Mouse (Mus musculus): ENCODE results near the gene Ryr2. TPM values are rescaled to one million over a fixed set of nuclear protein-coding genes. Genes with fewer than 3 reads are reported as not detected.
"Not testable (repeated sequence)": the region's sequence is repeated elsewhere in the genome, so short reads cannot be mapped to it uniquely, and the experiment has no call there.

The Ryr2 gene
- polyA plus RNA-seq (2014; fragmentation: Nextera tagmentation; extraction: Ambion mirVana): 0.25 and 0.34 TPM in 2 replicates

DNA sequence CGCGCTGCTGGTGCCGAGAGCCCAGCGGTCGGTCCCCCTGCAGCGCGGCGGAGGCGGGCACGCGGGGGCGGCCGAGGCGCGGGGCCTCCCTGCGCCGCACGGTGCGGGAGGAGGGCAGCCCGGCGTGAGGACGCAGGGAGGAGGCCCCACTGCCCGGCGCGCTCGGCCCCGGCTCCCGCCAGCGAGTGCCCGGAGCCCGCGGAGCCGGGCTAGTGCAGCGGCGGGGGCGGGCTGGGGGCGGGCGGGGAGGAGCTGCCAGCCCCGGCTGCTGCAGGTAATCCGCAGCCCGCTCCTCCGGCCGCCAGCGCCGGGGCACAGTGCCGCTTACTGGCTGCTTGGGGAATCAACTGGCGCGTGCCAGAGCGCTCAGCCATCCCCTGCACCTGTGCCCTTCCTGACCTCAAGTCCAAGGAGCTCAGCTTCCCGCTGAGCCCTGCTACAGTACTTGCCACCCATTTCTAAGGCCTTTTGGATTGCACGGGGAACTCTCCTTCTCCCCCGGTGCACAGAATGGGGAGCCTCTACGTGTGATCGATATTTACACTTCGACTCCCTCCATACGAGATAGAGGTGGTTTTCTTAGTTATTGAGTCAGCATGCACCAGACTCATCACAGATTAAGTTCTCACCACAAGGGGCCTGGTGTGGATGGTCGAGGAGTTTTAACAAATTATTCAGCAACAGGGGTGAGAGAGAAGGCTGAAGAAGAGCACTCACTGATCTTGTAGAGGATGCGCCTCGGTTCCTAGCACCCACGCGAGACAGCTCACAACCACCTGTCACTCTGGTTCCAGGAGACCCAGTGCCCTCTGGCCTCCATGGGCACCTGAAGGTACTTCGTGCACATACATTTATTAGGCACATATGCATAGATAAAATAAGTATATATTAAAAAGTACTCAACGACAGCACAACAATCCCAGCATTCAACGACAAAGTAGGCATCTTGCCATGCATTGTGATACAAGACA, at the start of gene Ryr2:
Ryr2 (minus strand) TSS at position 284 of the 971 bp plus-strand sequence.
- Histone ChIP-seq H3K4me3 (ENCODE audit: low read depth, low read length) (peak within 1 kb of the TSS; percentile 67), H3K9ac (ENCODE audit: low read length) (peak within 1 kb of the TSS; percentile 65), H3K27ac (ENCODE audit: low read depth, low read length) (no peak within 1 kb of the TSS), H3K27me3 (ENCODE audit: control insufficient read depth, insufficient read depth, low read length) (peaks cover 24% of the 10 kb centered on the region), H3K4me1 (ENCODE audit: control insufficient read depth, insufficient read depth, low read length) (peaks cover 3% of the 10 kb centered on the region; the same call in 1 of the 2 replicates), H3K9me3 (ENCODE audit: control insufficient read depth, low read length) (no peaks in the 10 kb centered on the region), H3K36me3 (ENCODE audit: control insufficient read depth, insufficient read depth, low read length) (no peaks in the 10 kb centered on the region), H3K4me2 (peak within 1 kb of the TSS; percentile 96)
- DNase-seq (ENCODE audit: low spot score, missing footprints) (peak; percentile 94), ATAC-seq (ENCODE audit: low FRiP score) (peak; percentile 88)
- 12% methylated on average over 37 of the region's 64 CpGs for WGBS

DNA sequence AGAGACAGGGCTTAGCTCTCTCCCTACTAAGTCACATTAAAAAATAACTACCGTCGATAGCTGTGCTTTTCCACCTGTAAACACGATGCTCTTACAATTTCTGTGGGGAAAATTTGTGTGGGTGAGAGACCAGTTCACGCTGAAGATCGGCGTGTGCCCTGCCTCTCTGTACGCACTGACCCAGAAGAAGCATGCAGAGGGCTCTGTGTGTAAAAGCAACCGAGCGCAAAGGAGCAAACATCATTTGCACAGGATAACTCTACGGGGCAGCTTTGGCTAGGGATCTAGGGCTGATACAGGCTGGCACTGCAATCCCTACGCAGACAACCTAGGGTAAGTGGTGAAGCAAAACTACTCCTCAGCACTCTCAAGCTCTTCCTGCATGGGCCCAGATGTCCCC, 47.2 kb upstream of the Ryr2 start:
- Histone ChIP-seq H3K27me3 (ENCODE audit: control insufficient read depth, insufficient read depth, low read length) (no peaks in the 10 kb centered on the region), H3K9me3 (ENCODE audit: control insufficient read depth, low read length) (no peaks in the 10 kb centered on the region), H3K4me1 (ENCODE audit: control insufficient read depth, insufficient read depth, low read length) (no peaks in the 10 kb centered on the region), H3K36me3 (ENCODE audit: control insufficient read depth, insufficient read depth, low read length) (no peaks in the 10 kb centered on the region), H3K4me2 (no peak overlapping the region), H3K27ac (ENCODE audit: low read depth, low read length) (no peak overlapping the region), H3K4me3 (ENCODE audit: low read depth, low read length) (no peak overlapping the region), H3K9ac (ENCODE audit: low read length) (no peak overlapping the region)
- ATAC-seq (ENCODE audit: low FRiP score): no peak
- 67% methylated on average over 11 of the region's 11 CpGs for WGBS
- no peak for DNase-seq (ENCODE audit: low spot score, missing footprints)

DNA sequence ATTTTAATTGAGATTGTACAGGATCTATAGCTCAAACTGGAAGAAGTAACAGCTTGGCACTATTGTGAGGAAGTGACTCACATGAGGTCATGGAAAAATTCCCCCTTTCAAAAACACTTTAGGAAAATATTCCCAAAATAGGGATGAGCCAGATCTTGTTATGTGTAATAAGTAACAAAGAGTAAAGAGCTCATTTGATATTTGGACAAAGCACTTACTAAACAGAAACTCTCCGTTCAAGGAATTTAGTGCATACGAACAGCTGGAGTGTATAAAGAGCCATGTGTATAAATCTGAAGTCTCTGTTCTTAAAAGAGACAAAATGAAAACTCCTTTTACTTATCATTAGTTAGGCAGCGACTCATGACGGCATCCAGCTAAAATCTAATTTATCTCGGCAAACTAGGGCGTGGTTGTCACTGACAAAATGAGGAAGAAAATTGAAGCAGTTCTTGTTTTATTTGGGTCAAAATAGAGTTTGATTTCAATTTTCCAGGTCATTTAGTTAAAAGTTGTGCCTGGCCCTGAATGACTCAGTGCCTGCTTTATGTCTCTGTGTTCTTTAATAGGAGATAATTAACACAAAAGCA, 40.3 kb upstream of the Ryr2 start:
- H3K9ac ChIP-seq (ENCODE audit: low read length): no peak overlapping the region

GRCm38 (mm10) chr13:12146402-12146801, 39.7 kb upstream of the Ryr2 start:
- no peaks in the 10 kb centered on the region for H3K4me1 ChIP-seq (ENCODE audit: control insufficient read depth, insufficient read depth, low read length)
- no peaks in the 10 kb centered on the region for H3K36me3 ChIP-seq (ENCODE audit: control insufficient read depth, insufficient read depth, low read length)
- DNase-seq (ENCODE audit: low spot score, missing footprints) (no peak), ATAC-seq (ENCODE audit: low FRiP score) (no peak)
- H3K9ac ChIP-seq (ENCODE audit: low read length): no peak overlapping the region
- H3K4me2 ChIP-seq: no peak overlapping the region
- H3K27me3 ChIP-seq (ENCODE audit: control insufficient read depth, insufficient read depth, low read length): no peaks in the 10 kb centered on the region
- no peak overlapping the region for H3K27ac ChIP-seq (ENCODE audit: low read depth, low read length)
- no peak overlapping the region for H3K4me3 ChIP-seq (ENCODE audit: low read depth, low read length)
- WGBS: 86% methylated on average over 2 of the region's 2 CpGs
- no peaks in the 10 kb centered on the region for H3K9me3 ChIP-seq (ENCODE audit: control insufficient read depth, low read length)

More for the DNA sequence above, 40.3 kb upstream of the Ryr2 start:
- Histone ChIP-seq H3K4me2 (no peak overlapping the region), H3K36me3 (ENCODE audit: control insufficient read depth, insufficient read depth, low read length) (no peaks in the 10 kb centered on the region), H3K4me3 (ENCODE audit: low read depth, low read length) (no peak overlapping the region), H3K27me3 (ENCODE audit: control insufficient read depth, insufficient read depth, low read length) (no peaks in the 10 kb centered on the region), H3K4me1 (ENCODE audit: control insufficient read depth, insufficient read depth, low read length) (no peaks in the 10 kb centered on the region), H3K27ac (ENCODE audit: low read depth, low read length) (no peak overlapping the region), H3K9me3 (ENCODE audit: control insufficient read depth, low read length) (no peaks in the 10 kb centered on the region)
- DNase-seq (ENCODE audit: low spot score, missing footprints) (no peak), ATAC-seq (ENCODE audit: low FRiP score) (no peak)
- WGBS: 87% methylated on average over 6 of the region's 6 CpGs

GRCm38 (mm10) chr13:12143347-12143746, 36.6 kb upstream of the Ryr2 start:
- WGBS: 88% methylated on average over 5 of the region's 5 CpGs
- Histone ChIP-seq H3K27ac (ENCODE audit: low read depth, low read length) (no peak overlapping the region), H3K27me3 (ENCODE audit: control insufficient read depth, insufficient read depth, low read length) (no peaks in the 10 kb centered on the region), H3K9ac (ENCODE audit: low read length) (no peak overlapping the region), H3K4me1 (ENCODE audit: control insufficient read depth, insufficient read depth, low read length) (no peaks in the 10 kb centered on the region), H3K4me2 (no peak overlapping the region), H3K36me3 (ENCODE audit: control insufficient read depth, insufficient read depth, low read length) (no peaks in the 10 kb centered on the region), H3K4me3 (ENCODE audit: low read depth, low read length) (no peak overlapping the region), H3K9me3 (ENCODE audit: control insufficient read depth, low read length) (no peaks in the 10 kb centered on the region)
- no peak for ATAC-seq (ENCODE audit: low FRiP score)
- no peak for DNase-seq (ENCODE audit: low spot score, missing footprints)

DNA sequence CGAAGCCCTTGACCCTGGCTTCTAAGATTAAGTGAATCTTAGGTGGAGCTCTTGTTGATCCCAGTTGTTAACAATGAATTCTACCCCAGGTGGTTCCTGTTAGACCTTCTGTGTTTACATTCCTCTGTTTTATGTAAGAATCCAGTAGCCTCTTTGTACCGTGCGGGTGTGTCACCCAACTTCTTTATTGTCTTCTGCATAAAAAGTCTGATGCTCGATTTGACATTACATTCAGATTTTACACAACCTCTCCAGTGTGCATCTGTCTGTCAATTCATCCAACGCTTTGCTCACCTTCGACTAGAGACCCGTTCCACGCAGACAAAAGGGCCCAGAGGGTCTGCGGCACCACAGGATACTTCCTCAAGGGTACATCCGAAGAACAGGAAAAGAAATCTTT, 29.7 kb upstream of the Ryr2 start:
- H3K4me2 ChIP-seq; H3K9me3 ChIP-seq (ENCODE audit: control insufficient read depth, low read length); ATAC-seq (ENCODE audit: low FRiP score); DNase-seq (ENCODE audit: low spot score, missing footprints); H3K27ac ChIP-seq (ENCODE audit: low read depth, low read length); H3K4me1 ChIP-seq (ENCODE audit: control insufficient read depth, insufficient read depth, low read length); H3K36me3 ChIP-seq (ENCODE audit: control insufficient read depth, insufficient read depth, low read length); H3K4me3 ChIP-seq (ENCODE audit: low read depth, low read length); H3K27me3 ChIP-seq (ENCODE audit: control insufficient read depth, insufficient read depth, low read length); H3K9ac ChIP-seq (ENCODE audit: low read length): not testable (repeated sequence)
- 89% methylated on average over 10 of the region's 10 CpGs for WGBS

DNA sequence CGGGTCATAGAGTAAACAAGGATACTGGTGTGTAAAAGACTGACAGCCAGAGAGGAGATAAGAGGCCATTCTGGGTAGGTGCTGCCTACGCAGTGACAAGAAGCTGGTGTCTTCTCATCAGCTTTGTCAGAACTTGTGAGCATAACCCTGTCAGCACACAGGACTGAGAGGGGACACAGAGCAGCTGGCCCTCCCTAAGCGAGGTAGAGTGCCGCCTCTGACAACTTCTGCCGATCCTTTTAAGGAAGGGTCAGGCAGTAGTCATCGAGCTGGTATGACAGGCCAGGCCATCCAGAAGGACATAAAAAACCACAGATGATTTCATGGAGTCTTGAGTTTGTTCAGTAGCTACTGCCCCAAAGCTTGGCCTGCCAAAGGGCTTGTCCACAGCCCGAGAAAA, 26.8 kb upstream of the Ryr2 start:
- DNase-seq (ENCODE audit: low spot score, missing footprints) (no peak), ATAC-seq (ENCODE audit: low FRiP score) (no peak)
- WGBS: 83% methylated on average over 7 of the region's 7 CpGs
- H3K9ac ChIP-seq (ENCODE audit: low read length): no peak overlapping the region
- H3K4me1 ChIP-seq (ENCODE audit: control insufficient read depth, insufficient read depth, low read length): no peaks in the 10 kb centered on the region; the same call in 1 of the 2 replicates
- no peaks in the 10 kb centered on the region for H3K9me3 ChIP-seq (ENCODE audit: control insufficient read depth, low read length)
- H3K27ac ChIP-seq (ENCODE audit: low read depth, low read length): no peak overlapping the region
- H3K4me3 ChIP-seq (ENCODE audit: low read depth, low read length): no peak overlapping the region
- H3K27me3 ChIP-seq (ENCODE audit: control insufficient read depth, insufficient read depth, low read length): no peaks in the 10 kb centered on the region
- H3K4me2 ChIP-seq: no peak overlapping the region
- no peaks in the 10 kb centered on the region for H3K36me3 ChIP-seq (ENCODE audit: control insufficient read depth, insufficient read depth, low read length)

DNA sequence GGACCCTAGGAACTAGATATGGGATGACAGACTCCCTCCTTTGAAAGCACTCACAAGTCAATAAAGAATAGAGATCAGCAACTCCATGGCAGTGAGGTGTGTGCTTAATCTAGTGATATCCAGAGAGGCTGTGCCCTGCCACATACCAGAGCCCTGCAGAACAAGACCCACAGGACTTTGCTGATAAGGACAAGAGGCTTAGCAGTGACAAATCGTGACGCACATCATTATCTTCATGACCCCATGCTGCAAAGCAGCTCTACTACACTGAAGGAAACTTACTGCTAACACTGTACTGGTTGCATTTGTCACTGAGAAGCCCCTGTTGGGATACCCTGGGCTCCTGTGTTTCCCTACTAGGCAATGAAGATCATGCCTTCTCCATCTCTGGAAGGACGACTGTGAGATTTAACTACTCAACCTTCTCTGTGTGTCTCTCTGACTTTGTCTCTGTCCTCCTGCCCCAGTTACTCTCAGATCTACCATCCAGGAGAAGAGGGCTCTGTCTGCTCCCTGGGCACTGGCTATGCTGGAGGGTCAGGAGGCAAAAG, 25.5 kb upstream of the Ryr2 start:
- Histone ChIP-seq H3K27ac (ENCODE audit: low read depth, low read length) (no peak overlapping the region), H3K4me3 (ENCODE audit: low read depth, low read length) (no peak overlapping the region), H3K4me2 (no peak overlapping the region), H3K9ac (ENCODE audit: low read length) (no peak overlapping the region), H3K36me3 (ENCODE audit: control insufficient read depth, insufficient read depth, low read length) (no peaks in the 10 kb centered on the region), H3K4me1 (ENCODE audit: control insufficient read depth, insufficient read depth, low read length) (no peaks in the 10 kb centered on the region; the same call in 1 of the 2 replicates), H3K9me3 (ENCODE audit: control insufficient read depth, low read length) (no peaks in the 10 kb centered on the region), H3K27me3 (ENCODE audit: control insufficient read depth, insufficient read depth, low read length) (no peaks in the 10 kb centered on the region)
- ATAC-seq (ENCODE audit: low FRiP score): no peak
- DNase-seq (ENCODE audit: low spot score, missing footprints): no peak
- WGBS: 77% methylated on average over 3 of the region's 3 CpGs

DNA sequence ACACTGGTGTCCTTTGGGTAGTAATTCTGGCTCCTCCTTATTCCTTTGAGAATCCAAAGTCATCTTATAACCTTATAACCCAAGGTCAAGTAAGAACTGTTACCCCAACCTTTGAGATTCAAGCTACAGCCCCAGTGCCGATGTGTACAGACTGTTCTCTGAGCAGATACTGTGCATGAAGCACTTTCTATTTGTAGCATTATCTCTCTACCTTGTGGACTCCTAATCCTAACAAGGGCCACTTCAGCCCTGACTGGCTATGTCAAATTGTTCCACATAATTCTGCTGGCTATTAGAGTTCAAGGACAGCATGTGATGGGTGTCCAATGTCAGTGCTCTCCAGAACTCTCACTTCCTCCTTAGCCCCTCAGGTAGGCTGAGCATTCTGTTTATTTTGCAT, 22.4 kb upstream of the Ryr2 start:
- H3K9ac ChIP-seq (ENCODE audit: low read length): no peak overlapping the region
- H3K27ac ChIP-seq (ENCODE audit: low read depth, low read length): no peak overlapping the region
- H3K4me1 ChIP-seq (ENCODE audit: control insufficient read depth, insufficient read depth, low read length): no peaks in the 10 kb centered on the region; the same call in 1 of the 2 replicates
- no peaks in the 10 kb centered on the region for H3K9me3 ChIP-seq (ENCODE audit: control insufficient read depth, low read length)
- no peaks in the 10 kb centered on the region for H3K27me3 ChIP-seq (ENCODE audit: control insufficient read depth, insufficient read depth, low read length)
- 100% methylated on average over 1 of the region's 1 CpGs for WGBS
- ATAC-seq (ENCODE audit: low FRiP score) (no peak), DNase-seq (ENCODE audit: low spot score, missing footprints) (no peak)
- no peak overlapping the region for H3K4me3 ChIP-seq (ENCODE audit: low read depth, low read length)
- H3K4me2 ChIP-seq: no peak overlapping the region
- H3K36me3 ChIP-seq (ENCODE audit: control insufficient read depth, insufficient read depth, low read length): no peaks in the 10 kb centered on the region
